Mouse (Mus musculus) granulocyte monocyte progenitor cell, adult 5-6 weeks (primary cell): ENCODE measurements around the gene Bpifa1. TPM values are rescaled to one million over a fixed set of nuclear protein-coding genes. Genes with fewer than 3 reads are reported as not detected.
"Not testable (repeated sequence)": the region's sequence is repeated elsewhere in the genome, so short reads cannot be mapped to it uniquely, and the experiment has no call there.

Source experiments
- ATAC-seq: replicated peaks from 2 replicates; pipeline ENCODE4 v1.8.0; 2016; ENCODE audit warnings: mild to moderate bottlenecking, moderate TSS enrichment, inconsistent platforms; ENCODE audit not compliant: poor library complexity, severe bottlenecking
- total RNA-seq, 2 experiments: library from RNA; stranded (forward) in 1 of 2; stranded (reverse) in 1 of 2; fragments of 200-712, 200-1000 nt in 1 of 2; fragments of >200 nt in 1 of 2; fragmentation: Nextera tagmentation in 1 of 2; gene quantifications; 2 replicates each; pipeline ENCODE4 v1.2.3; 2014 to 2017

The Bpifa1 gene
- total RNA-seq (2014; fragmentation: Nextera tagmentation) (not detected in 2 replicates), total RNA-seq (2017) (not detected in 2 replicates)

GRCm38 (mm10) chr2:154142580-154142979, at the start of gene Bpifa1:
Gene Bpifa1 (plus strand): TSS chr2:154142880.
- no peak for ATAC-seq

- no peak for ATAC-seq
Measured at GRCm38 (mm10) chr2:154097734-154098133, 44.9 kb upstream of the Bpifa1 start.

GRCm38 (mm10) chr2:154117381-154117780, 25.3 kb upstream of the Bpifa1 start:
- no peak for ATAC-seq

GRCm38 (mm10) chr2:154130120-154130519, 12.6 kb upstream of the Bpifa1 start, which contains the start of gene Bpifa3:
Gene Bpifa3 (plus strand): TSS chr2:154130336.
- no peak for ATAC-seq

GRCm38 (mm10) chr2:154143735-154144134, 1.1 kb downstream of the Bpifa1 start:
- ATAC-seq, result no peak

- ATAC-seq, result no peak
Measured at GRCm38 (mm10) chr2:154147496-154147895, 4.8 kb downstream of the Bpifa1 start.

- ATAC-seq, result 0 out of 2 replicates have a peak, but pooled peaks have one; percentile 44
Measured at GRCm38 (mm10) chr2:154158433-154158832, 15.8 kb downstream of the Bpifa1 start.

- ATAC-seq, result no peak
Measured at GRCm38 (mm10) chr2:154162307-154162706, 19.6 kb downstream of the Bpifa1 start, which contains the start of gene Bpifa5. Gene Bpifa5 (plus strand): TSS chr2:154162607.

- ATAC-seq, result no peak
Measured at GRCm38 (mm10) chr2:154163306-154163705, 20.6 kb downstream of the Bpifa1 start.

- ATAC-seq, result no peak
Measured at GRCm38 (mm10) chr2:154169172-154169571, 26.5 kb downstream of the Bpifa1 start.

- ATAC-seq, result no peak
Measured at GRCm38 (mm10) chr2:154171621-154172020, 28.9 kb downstream of the Bpifa1 start.

- ATAC-seq, result peak; percentile 58
Measured at GRCm38 (mm10) chr2:154173313-154173712, 30.6 kb downstream of the Bpifa1 start.

GRCm38 (mm10) chr2:154181900-154182299, 39.2 kb downstream of the Bpifa1 start:
- not testable (repeated sequence) for ATAC-seq

GRCm38 (mm10) chr2:154183061-154183460, 40.4 kb downstream of the Bpifa1 start:
- ATAC-seq, result not testable (repeated sequence)

- ATAC-seq, result no peak
Measured at GRCm38 (mm10) chr2:154185319-154185718, 42.6 kb downstream of the Bpifa1 start.

GRCm38 (mm10) chr2:154185748-154186147, 43.1 kb downstream of the Bpifa1 start:
- no peak for ATAC-seq

- peak; percentile 84 for ATAC-seq
Measured at GRCm38 (mm10) chr2:154187468-154187867, 44.8 kb downstream of the Bpifa1 start.

- no peak for ATAC-seq
Measured at GRCm38 (mm10) chr2:154189877-154190434, 47.3 kb downstream of the Bpifa1 start.

- ATAC-seq, result no peak
Measured at GRCm38 (mm10) chr2:154190546-154191258, 48.0 kb downstream of the Bpifa1 start, which contains the start of gene Bpifb1. Gene Bpifb1 (plus strand): TSS chr2:154190818.

GRCm38 (mm10) chr2:154192141-154192540, 49.5 kb downstream of the Bpifa1 start:
- ATAC-seq, result no peak

- ATAC-seq, result no peak
Measured at GRCm38 (mm10) chr2:154193071-154193470, 50.4 kb downstream of the Bpifa1 start.
